Mouse (Mus musculus): ENCODE data around the gene Rnd3. TPM values are rescaled to one million over a fixed set of nuclear protein-coding genes. Genes with fewer than 3 reads are reported as not detected.

The Rnd3 gene
- total RNA-seq, 2 experiments from 2014 or later: 16.3 to 16.5 TPM

DNA sequence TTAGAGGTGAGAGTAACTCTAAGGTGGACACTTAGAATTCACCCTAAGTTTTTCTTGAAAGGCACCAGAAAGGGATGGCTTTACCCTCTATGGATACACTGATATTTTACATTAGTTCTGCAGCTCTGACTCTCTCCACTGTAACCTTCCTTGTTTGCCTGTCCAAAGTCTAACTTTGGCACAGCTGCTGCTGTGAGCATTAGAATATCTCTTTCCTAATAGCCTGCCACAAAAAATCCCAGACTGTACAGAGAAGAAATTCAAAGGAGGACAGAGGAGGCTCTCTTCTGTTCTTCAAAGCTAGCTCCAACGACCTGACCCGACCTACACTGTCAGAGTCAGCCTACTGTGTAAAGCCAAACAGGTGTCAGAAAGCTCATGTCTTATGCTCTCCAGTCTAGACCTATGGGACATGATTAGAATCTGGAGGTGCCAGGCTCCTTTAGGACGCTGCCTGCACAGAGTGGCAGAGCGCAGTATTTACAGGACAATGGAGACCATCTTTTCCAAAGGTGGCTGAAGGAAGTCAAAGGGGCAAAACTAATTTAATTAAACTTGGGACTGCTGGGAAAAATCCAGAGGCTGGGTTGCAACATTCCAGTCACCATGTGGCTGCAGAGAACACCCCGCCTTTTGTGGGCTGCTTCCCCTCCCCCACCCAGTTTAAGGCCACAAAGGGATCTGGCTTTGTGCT, 9.5 kb downstream of the Rnd3 start:
- DNase-seq (ENCODE audit: low spot score in 2 of 2): no peak
- intact Hi-C loops (cut with DNase I): no loop called here

DNA sequence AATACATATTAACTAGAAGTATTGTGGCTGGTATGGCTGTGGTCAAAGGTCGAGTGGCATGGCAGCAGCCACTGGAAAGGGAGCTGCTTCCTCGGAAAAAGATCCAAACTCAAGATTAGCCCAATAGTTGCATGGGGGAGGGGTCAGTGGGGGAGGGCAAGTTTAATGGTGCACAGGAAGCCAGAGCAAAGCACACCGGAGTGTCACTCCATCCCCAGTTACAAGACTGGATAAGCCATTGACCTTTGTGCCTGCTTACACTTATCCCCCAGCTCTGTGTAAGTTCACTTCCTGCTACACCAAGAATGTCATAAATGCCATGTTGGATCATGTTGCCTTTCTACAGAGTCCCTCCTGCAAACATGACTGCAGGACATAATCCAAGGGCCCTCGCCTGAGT, 11.2 kb downstream of the Rnd3 start:
- no peak for DNase-seq (ENCODE audit: low spot score in 2 of 2)
- intact Hi-C loops (cut with DNase I): no loop called here

DNA sequence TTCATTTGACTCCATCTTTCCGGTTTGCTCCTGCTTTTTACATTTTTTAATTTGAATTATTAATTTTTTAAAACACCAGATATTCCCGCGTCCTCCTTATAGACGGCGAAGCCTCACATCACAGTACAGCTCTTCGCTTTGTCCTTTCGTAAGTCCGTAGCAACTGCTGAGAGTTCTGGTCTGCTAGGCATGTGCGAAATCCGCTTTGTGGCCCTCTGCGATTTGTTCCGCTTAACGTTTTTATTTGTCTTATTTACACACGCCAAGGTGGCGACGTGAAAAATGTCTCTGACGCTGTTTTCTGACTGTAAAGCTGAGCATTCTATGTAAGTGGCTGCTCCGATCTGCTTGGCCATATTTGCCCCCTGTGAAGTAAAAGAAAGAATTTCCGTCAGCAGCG, 16.7 kb downstream of the Rnd3 start:
- intact Hi-C loops (cut with DNase I): no loop called here
- no peak for DNase-seq (ENCODE audit: low spot score in 2 of 2)

DNA sequence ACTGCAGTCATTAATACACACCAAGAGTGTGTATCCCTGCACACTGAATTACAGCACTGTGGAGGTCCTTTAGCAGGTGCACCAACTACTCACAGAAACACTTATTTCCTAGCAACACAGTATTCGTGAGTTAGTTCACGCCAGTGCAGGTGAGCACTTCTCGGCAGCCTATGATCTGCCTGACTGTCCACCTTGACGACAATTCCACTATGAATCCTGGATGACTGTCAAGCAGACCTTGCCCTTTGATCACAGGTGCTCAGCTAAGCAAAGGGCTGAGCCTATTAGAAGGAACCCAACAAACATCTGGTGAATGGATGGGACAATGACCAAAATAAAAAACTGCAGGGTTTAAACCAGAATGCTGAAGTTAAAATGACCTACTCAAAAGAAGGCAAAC, 20.8 kb downstream of the Rnd3 start:
- intact Hi-C loops (cut with DNase I): no loop called here
- no peak for DNase-seq (ENCODE audit: low spot score in 2 of 2)

DNA sequence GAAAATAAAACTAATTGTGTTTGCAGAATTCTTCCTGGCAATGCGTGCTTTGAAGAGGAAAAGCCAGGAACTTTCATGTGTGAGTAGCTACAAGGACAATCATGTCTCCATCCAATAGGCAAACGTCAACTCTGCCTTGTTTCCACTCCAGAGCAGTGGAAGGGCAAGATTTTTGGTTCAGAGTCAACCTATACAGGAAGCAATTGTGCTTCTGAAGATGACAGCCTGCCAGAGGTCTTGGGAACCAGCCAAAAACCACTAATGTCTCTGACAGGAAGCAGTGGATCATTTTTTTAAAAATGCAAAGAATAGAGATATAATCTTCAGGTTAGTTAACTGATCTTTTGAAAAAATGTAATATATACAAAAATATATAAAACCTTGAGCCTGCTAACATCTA, 38.6 kb downstream of the Rnd3 start:
- no peak for DNase-seq (ENCODE audit: low spot score in 2 of 2)
- intact Hi-C loops (cut with DNase I): no loop called here

DNA sequence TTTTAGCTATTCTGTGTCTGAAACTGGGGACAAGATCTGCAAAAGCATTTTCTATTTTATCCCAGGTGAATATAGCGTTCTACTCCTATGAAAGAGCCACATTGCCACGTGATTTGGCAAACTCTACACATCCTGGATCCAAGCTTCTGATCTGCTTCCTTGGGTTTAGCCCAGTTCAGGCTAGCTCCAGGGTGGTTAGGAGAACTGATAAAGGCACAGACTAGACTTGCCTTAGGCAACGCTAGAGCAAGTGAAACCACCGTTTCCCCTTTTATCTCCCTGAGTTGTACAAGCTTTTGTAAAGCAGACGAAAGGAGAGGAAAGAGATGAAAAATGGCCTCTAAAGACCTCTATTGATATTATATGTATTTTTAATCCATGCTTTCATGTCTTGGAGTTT, 40.3 kb downstream of the Rnd3 start:
- no peak for DNase-seq (ENCODE audit: low spot score in 2 of 2)
- intact Hi-C loops (cut with DNase I): no loop called here

DNA sequence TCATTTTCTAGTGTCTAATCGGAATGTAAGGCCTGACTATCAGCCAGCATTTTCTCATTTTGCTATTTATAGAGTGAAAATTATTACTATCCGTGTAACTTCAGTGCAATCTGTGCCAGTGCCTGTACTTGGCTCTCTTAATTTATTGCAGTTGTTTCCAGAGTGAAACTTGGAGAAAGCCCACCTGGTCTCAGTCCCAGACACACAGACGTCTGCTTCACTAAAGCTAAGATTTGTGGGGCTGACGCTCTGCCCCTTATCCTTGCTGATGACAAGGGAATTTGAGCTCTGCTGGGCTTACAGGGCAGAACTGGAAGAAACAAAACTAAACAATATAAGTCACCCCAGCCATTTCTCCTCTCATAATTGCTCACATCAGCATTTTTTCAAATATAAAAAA, 47.7 kb downstream of the Rnd3 start:
- intact Hi-C loops (cut with DNase I): no loop called here
- DNase-seq (ENCODE audit: low spot score in 2 of 2): no peak

DNA sequence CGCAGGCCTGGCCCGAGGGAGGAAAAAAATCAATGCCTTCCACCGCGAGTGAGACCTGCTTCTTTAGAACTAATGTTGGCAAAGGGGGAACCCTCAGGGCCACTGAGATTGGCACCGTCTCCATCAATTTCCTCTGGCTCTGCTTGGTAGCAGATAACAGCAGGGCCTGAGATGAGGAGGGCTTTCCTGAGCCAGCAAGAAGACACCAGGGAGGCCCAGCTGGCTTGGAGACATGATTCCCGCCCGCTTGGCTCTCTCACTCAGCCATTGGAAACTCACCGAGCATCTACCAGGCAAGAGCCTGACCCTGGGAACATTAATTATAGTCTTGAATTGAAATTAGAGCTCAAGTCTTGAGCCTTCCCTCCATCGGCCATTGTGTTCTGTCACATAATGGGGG, 48.9 kb downstream of the Rnd3 start:
- DNase-seq (ENCODE audit: low spot score in 2 of 2): no peak
- intact Hi-C loops (cut with DNase I): no loop called here

DNA sequence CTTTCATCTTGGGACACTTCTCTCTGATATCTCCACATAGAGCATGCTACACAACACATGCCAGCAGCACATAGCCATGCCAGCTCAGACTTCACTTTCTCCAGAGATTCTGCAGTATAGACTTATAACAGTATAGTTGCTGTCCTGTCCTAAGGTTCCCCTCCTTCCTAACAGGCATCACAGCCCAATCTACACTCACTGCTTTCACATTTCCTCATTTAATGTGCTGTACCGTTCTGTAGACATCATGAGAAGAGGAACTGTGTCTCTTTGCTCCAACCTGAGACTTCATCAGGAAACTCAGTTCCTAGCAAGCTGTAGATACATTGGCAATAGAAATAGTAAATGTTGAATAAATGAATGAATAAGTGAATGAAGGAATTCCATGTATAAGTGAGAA, 49.7 kb downstream of the Rnd3 start:
- intact Hi-C loops (cut with DNase I): no loop called here
- no peak for DNase-seq (ENCODE audit: low spot score in 2 of 2)

DNA sequence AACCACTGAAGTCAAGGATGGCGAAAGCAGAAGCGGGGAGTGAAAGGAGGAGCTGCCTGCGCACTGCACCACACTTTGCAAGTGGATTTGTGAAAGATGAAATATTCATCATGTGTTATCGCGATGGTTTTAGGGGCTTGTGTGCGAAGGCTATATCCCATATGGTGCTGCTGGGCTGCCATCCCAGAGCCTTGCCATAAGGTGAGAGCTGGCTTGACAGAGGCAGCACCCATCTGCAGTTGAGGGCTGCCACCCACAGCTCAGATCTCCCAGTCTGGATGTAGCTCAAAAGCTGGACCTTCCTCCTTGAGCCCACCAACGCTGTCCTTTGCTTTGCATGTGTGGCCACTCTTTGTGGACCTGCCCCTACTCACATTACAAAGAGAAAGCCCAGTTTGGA, 58.2 kb downstream of the Rnd3 start:
- intact Hi-C loops (cut with DNase I): no loop called here

DNA sequence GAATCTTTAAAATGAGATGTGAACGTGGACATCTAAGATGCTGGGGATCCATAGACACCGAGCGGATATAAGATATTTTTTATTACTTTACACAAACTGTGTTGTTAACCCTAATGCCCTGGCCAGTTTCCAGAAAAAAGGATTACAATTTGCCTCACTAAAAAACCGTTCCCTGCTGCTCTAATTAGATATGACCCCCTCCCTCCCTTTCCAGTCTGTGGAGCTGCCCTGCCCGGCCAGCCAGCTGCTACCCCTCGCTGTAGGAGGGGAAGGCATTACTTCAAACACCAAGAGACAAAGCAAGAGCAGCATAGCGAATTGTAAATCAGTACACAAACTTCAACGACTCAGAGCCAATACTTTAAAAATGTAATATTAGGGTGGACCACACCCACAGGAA, 58.9 kb downstream of the Rnd3 start:
- no peak for DNase-seq (ENCODE audit: low spot score in 2 of 2)
- intact Hi-C loops (cut with DNase I): no loop called here

More for the DNA sequence above, 58.2 kb downstream of the Rnd3 start:
- peak in 1 of 2 experiments; percentile 5 for DNase-seq (ENCODE audit: low spot score in 2 of 2)

DNA sequence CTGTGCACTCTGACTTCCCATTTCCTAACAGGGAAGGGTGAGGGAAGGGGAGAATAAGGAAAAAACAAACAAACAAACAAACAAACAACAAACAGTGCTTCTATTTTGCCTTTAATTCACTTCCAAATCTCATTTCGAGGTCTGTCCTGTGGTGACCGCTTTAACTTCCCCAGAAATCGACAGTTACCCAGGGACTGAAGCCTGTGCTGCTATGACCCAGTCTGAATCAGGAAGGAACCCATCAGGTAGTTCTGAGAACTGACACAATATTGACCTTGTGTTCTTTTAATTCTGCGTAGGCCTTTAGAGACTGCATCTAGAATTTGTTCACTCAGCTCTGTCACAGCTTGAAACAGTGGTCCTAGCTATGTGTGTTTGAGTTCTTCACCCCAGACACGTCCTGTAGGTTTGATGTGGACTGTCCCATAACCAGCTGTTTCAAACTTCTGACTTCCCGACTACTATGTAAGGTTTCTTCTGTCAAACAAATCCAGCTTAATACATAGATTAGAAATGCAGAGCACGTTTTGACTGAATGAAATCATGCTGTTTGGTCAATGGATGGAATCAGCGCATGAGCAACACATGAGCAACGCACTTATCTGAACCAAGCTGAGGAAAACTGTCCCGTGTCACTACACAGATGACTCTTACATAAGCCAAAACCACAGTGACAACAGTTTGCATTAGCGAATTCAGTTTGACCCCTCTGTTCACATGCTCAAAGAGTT, 59.9 kb downstream of the Rnd3 start:
- intact Hi-C loops (cut with DNase I): no loop called here
- DNase-seq (ENCODE audit: low spot score in 2 of 2): no peak

DNA sequence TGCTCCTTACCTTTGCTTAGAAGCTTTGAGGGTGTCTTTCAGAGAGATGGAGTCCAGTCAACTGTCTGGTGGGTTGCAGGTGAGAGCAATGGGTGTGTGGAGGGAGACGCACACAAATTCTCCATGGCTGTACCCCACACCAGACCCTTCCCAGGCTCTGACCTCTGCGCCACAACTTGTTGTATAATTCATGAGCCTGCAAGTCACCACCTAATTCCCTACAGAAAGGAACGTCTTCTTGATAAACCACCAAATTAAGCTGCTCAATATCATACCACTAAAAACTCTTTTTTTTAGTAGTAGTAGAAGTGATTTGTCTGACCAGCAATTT, 60.8 kb downstream of the Rnd3 start:
- DNase-seq (ENCODE audit: low spot score in 2 of 2): no peak
- intact Hi-C loops (cut with DNase I): no loop called here

DNA sequence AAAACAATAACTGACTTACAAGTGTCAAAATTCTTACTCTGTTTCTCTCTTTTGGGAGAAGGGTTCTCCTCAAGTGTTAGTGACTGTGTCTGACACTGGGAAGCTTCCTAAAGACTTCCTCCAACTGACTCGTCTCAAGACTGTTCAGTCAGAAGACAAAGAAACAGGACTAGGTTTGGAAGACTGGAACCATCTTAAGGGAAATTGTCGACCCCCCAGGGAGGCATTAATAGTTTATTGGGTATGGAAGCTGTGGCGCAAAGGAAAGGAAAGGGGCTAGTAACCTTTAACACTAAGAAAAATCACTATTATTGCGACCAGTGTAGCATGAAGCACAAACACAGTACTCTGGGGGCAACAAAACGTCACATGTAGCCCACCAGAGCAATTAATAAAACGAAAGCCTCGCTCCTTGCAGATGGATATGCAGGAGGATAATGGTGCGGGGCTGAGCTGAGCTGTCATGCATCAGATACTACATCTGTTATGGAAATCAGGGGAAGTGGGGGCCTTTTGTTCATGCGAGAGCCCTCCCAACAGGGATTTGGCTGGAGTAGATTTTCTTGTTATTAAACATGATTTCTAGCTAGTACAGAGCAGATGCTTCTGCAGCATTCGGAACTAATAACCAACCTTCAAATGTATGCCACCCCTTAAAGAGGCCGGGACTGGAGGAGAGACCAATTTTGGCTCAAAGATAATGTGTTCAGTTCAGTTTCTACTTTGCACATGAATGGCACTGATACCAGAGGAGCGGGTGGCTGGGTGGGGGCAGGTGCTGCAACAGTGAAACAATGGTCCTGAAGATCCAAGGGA, 61.4 kb downstream of the Rnd3 start:
- intact Hi-C loops (cut with DNase I): no loop called here
- no peak for DNase-seq (ENCODE audit: low spot score in 2 of 2)

DNA sequence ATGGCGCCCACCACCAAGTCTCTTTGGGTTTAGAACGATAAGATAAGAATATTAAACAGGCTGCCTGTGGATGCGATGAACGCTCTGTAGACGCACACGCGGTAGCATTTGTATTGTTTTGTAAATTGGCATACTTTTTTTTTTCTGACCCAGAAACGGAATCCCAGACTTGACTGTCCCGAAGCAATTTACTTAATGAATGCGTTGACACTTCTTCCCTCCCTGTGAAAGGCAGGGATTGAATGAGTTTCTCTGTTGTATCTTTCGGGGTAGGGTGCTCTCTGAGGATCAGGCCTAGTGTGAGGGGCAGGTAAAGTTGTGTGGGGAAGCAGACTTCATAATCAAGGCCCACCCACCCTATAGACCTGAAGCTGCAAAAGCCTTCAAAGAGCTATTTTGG, 63.8 kb downstream of the Rnd3 start:
- DNase-seq (ENCODE audit: low spot score in 2 of 2): no peak
- intact Hi-C loops (cut with DNase I): no loop called here

DNA sequence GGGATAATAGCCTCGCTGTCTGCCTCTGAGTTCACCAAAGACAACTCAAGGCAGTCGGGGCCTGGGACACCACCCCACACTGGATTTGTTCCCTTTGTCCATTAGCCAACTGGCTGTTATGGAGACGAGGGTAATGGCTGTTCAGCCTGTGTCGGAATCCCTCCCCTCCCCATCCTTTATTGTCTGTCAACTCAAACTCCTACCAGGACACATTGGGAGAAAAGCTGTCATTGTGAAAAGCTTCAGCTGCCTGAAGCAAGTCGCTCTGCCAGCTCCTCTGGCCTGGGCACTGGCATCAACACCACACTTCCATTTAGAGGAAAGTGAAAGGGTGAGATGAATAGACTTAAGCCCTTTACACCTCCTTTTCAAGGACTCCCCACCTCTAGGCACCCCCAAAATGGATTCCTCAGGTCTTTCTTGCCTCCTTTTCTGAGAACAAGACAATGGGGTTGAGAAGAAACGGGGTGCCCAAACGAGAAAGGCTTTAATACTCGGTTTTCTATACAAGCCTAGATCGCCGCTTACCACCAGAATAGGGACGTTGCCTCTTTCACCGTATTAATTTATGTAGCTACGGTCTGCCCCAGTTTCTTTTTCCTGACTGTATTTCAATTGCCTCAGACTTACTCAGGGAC, 66.1 kb downstream of the Rnd3 start:
- peak in 1 of 2 experiments; percentile 5 for DNase-seq (ENCODE audit: low spot score in 2 of 2)
- intact Hi-C loops (cut with DNase I): no loop called here

Measured in left cerebral cortex, postnatal 36 days (tissue).